Mouse (Mus musculus) left cerebral cortex, postnatal 14 days (tissue): ENCODE data around the gene 2900026A02Rik. TPM values are rescaled to one million over a fixed set of nuclear protein-coding genes. Genes with fewer than 3 reads are reported as not detected.

Experiments used
- DNase-seq, 2 experiments: peaks; one replicate each; pipeline ENCODE4 v3.0.0; 2021 to 2022; ENCODE audit warnings: low spot score in 2 of 2, mixed read lengths in 1 of 2
- intact Hi-C: fragments of 180-260 bp; cut with DNase I; formaldehyde crosslinking; loops from one replicate; pipeline ENCODE4 v1.15.1; 2025
- total RNA-seq, 2 experiments: library from RNA; stranded (reverse); gene quantifications; 2 replicates each; pipeline ENCODE4 v1.2.3; 2021

2900026A02Rik gene
- total RNA-seq, 2 experiments from 2014 or later: 55.8 to 63.6 TPM

GRCm38 (mm10) chr5:113180755-113181154, 40.3 kb downstream of the 2900026A02Rik start:
- no peak for DNase-seq
- intact Hi-C loops: loop anchor here (2.0 kb wide), 1 partner anchor 46 kb away; the partner anchor contains the start of gene Tmem211

- intact Hi-C loops: loop anchor here (2.0 kb wide), 1 partner anchor 47 kb away; the partner anchor contains the start of gene Tmem211
- peak; percentile 88 to 90 for DNase-seq
Measured at GRCm38 (mm10) chr5:113179843-113180682, 41.0 kb downstream of the 2900026A02Rik start.

GRCm38 (mm10) chr5:113179451-113179842, 41.6 kb downstream of the 2900026A02Rik start:
- DNase-seq: no peak
- intact Hi-C loops: no loop called here

- intact Hi-C loops: no loop called here
- no peak for DNase-seq
Measured at GRCm38 (mm10) chr5:113175976-113176375, 45.1 kb downstream of the 2900026A02Rik start.

- DNase-seq: no peak
- intact Hi-C loops: loop anchor here (5.0 kb wide), 1 partner anchor 78 kb away; no protein-coding TSS in a partner anchor
Measured at GRCm38 (mm10) chr5:113174916-113175692, 45.9 kb downstream of the 2900026A02Rik start.

GRCm38 (mm10) chr5:113173318-113173717, 47.7 kb downstream of the 2900026A02Rik start:
- intact Hi-C loops: loop anchor here (5.0 kb wide), 1 partner anchor 76 kb away; no protein-coding TSS in a partner anchor
- peak; percentile 81 to 82 for DNase-seq

- DNase-seq: no peak
- intact Hi-C loops: loop anchor here (5.0 kb wide), 1 partner anchor 75 kb away; no protein-coding TSS in a partner anchor
Measured at GRCm38 (mm10) chr5:113171968-113172578, 49.0 kb downstream of the 2900026A02Rik start.

- DNase-seq: no peak
- intact Hi-C loops: loop anchor here (5.0 kb wide), 1 partner anchor 73 kb away; no protein-coding TSS in a partner anchor
Measured at GRCm38 (mm10) chr5:113170064-113170754, 50.8 kb downstream of the 2900026A02Rik start.

- peak in 1 of 2 experiments; percentile 62 for DNase-seq
- intact Hi-C loops: no loop called here
Measured at GRCm38 (mm10) chr5:113167733-113168132, 53.3 kb downstream of the 2900026A02Rik start.

GRCm38 (mm10) chr5:113165481-113165880, 55.6 kb downstream of the 2900026A02Rik start:
- no peak for DNase-seq
- intact Hi-C loops: no loop called here

- intact Hi-C loops: no loop called here
- peak in 1 of 2 experiments; percentile 80 for DNase-seq
Measured at GRCm38 (mm10) chr5:113164873-113165441, 56.1 kb downstream of the 2900026A02Rik start.

- intact Hi-C loops: no loop called here
- DNase-seq: no peak
Measured at GRCm38 (mm10) chr5:113164448-113164847, 56.6 kb downstream of the 2900026A02Rik start.

- intact Hi-C loops: no loop called here
- DNase-seq: no peak
Measured at GRCm38 (mm10) chr5:113163116-113163515, 57.9 kb downstream of the 2900026A02Rik start.

GRCm38 (mm10) chr5:113162699-113163098, 58.3 kb downstream of the 2900026A02Rik start:
- intact Hi-C loops: no loop called here
- DNase-seq: no peak

GRCm38 (mm10) chr5:113161576-113161975, 59.5 kb downstream of the 2900026A02Rik start:
- no peak for DNase-seq
- intact Hi-C loops: no loop called here

- no peak for DNase-seq
- intact Hi-C loops: no loop called here
Measured at GRCm38 (mm10) chr5:113160320-113160719, 60.7 kb downstream of the 2900026A02Rik start.

GRCm38 (mm10) chr5:113158759-113159355, 62.2 kb downstream of the 2900026A02Rik start:
- intact Hi-C loops: no loop called here
- DNase-seq: no peak

GRCm38 (mm10) chr5:113157588-113157987, 63.4 kb downstream of the 2900026A02Rik start:
- no peak for DNase-seq
- intact Hi-C loops: no loop called here
